Mouse (Mus musculus) MEL (cell line): Measurements from ENCODE around the gene Tmem178b. TPM values are rescaled to one million over a fixed set of nuclear protein-coding genes. Genes with fewer than 3 reads are reported as not detected.

Source experiments
- DNase-seq: peaks from one replicate; pipeline ENCODE4 v3.0.0; 2011; ENCODE audit warnings: low read depth, low spot score
- H3K27ac ChIP-seq: 2 replicates; pipeline ENCODE4 v1.5.1; 2012; ENCODE audit warnings: low read depth, mild to moderate bottlenecking, control low read depth, low read length, moderate library complexity; ENCODE audit not compliant: control insufficient read depth
- H3K27me3 ChIP-seq, 2 experiments: fragments of 150-350 bp in 1 of 2; sonication (generic) in 1 of 2; 2 replicates each; pipeline ENCODE4 v1.6.1; 2012; ENCODE audit warnings: low read length in 2 of 2, mild to moderate bottlenecking in 2 of 2, improper control_type of control experiment in 1 of 2, moderate library complexity in 1 of 2; ENCODE audit not compliant: insufficient read depth in 2 of 2, control insufficient read depth in 1 of 2
- H3K36me3 ChIP-seq, 2 experiments: 2 replicates each; pipeline ENCODE4 v1.6.1; 2012 to 2014; ENCODE audit warnings: low read length in 2 of 2, improper control_type of control experiment in 1 of 2, inconsistent platforms in 1 of 2, mild to moderate bottlenecking in 1 of 2; ENCODE audit not compliant: insufficient read depth in 2 of 2, control insufficient read depth in 1 of 2
- H3K4me1 ChIP-seq, 2 experiments: fragments of 150-350 bp in 1 of 2; sonication (generic) in 1 of 2; 2 replicates each; pipeline ENCODE4 v1.6.1; 2012; ENCODE audit warnings: low read length in 2 of 2, improper control_type of control experiment in 1 of 2, mild to moderate bottlenecking in 1 of 2; ENCODE audit not compliant: insufficient read depth in 2 of 2, control insufficient read depth in 1 of 2
- H3K4me3 ChIP-seq, 2 experiments: fragments of 150-350 bp in 1 of 2; sonication (generic) in 1 of 2; 2 replicates each; pipeline ENCODE4 v1.5.1; 2012; ENCODE audit warnings: low read depth in 2 of 2, low read length in 2 of 2, mild to moderate bottlenecking in 2 of 2, moderate library complexity in 2 of 2, control low read depth in 1 of 2, improper control_type of control experiment in 1 of 2; ENCODE audit not compliant: control insufficient read depth in 1 of 2, insufficient read depth in 1 of 2
- H3K79me2 ChIP-seq: 2 replicates; pipeline ENCODE4 v1.6.1; 2012; ENCODE audit warnings: mild to moderate bottlenecking, low read length, moderate library complexity; ENCODE audit not compliant: control insufficient read depth, poor library complexity, insufficient read depth
- H3K9ac ChIP-seq: 2 replicates; pipeline ENCODE4 v1.6.1; 2012; ENCODE audit warnings: low read depth, mild to moderate bottlenecking, control low read depth, low read length, moderate library complexity; ENCODE audit not compliant: control insufficient read depth, poor library complexity, severe bottlenecking
- H3K9me3 ChIP-seq: fragments of 150-350 bp; sonication (generic); replicated peaks from 2 replicates; pipeline ENCODE4 v1.6.1; 2012; ENCODE audit warnings: mild to moderate bottlenecking, low read length, improper control_type of control experiment, moderate library complexity; ENCODE audit not compliant: insufficient read depth
- BHLHE40 ChIP-seq: IDR thresholded peaks from 2 replicates; pipeline ENCODE4 v1.6.1; 2012; ENCODE audit warnings: low read depth, mild to moderate bottlenecking, inconsistent platforms, low read length, improper control_type of control experiment, borderline replicate concordance
- CTCF ChIP-seq, 3 experiments: IDR thresholded peaks in 2 of 3; conservative IDR thresholded peaks in 1 of 3; 2 replicates each; pipeline ENCODE4 v1.5.1; 2011 to 2012; ENCODE audit warnings: low read length in 3 of 3, low read depth in 2 of 3, mild to moderate bottlenecking in 2 of 3, improper control_type of control experiment in 1 of 3, inconsistent platforms in 1 of 3, mixed read lengths in 1 of 3, moderate library complexity in 1 of 3; ENCODE audit not compliant: control insufficient read depth in 1 of 3, insufficient read depth in 1 of 3, poor library complexity in 1 of 3, severe bottlenecking in 1 of 3
- E2F4 ChIP-seq: IDR thresholded peaks from 2 replicates; pipeline ENCODE4 v1.6.1; 2011; ENCODE audit warnings: low read depth, low read length, improper control_type of control experiment, borderline replicate concordance
- ETS1 ChIP-seq: IDR thresholded peaks from 2 replicates; pipeline ENCODE4 v1.6.1; 2012; ENCODE audit warnings: low read depth, mild to moderate bottlenecking, inconsistent platforms, low read length, improper control_type of control experiment, moderate library complexity
- GABPA ChIP-seq: IDR thresholded peaks from 2 replicates; pipeline ENCODE4 v1.6.1; 2012; ENCODE audit warnings: low read depth, mild to moderate bottlenecking, inconsistent platforms, low read length, improper control_type of control experiment, moderate library complexity
- GATA1 ChIP-seq: IDR thresholded peaks from 2 replicates; pipeline ENCODE4 v1.6.1; 2011; ENCODE audit warnings: low read depth, low read length, improper control_type of control experiment
- HCFC1 ChIP-seq: IDR thresholded peaks from 2 replicates; pipeline ENCODE4 v1.6.1; 2012; ENCODE audit warnings: low read depth, mild to moderate bottlenecking, inconsistent platforms, low read length, improper control_type of control experiment, moderate library complexity
- MAX ChIP-seq: IDR thresholded peaks from 2 replicates; pipeline ENCODE4 v1.6.1; 2011; ENCODE audit warnings: low read length, improper control_type of control experiment
- MAZ ChIP-seq: IDR thresholded peaks from 2 replicates; pipeline ENCODE4 v1.6.1; 2012; ENCODE audit warnings: low read depth, mild to moderate bottlenecking, inconsistent platforms, low read length, improper control_type of control experiment
- MEF2A ChIP-seq: IDR thresholded peaks from 2 replicates; pipeline ENCODE4 v1.6.1; 2014; ENCODE audit warnings: low read depth, mild to moderate bottlenecking, inconsistent platforms, low read length, improper control_type of control experiment; ENCODE audit not compliant: poor library complexity, insufficient replicate concordance, severe bottlenecking; ENCODE audit errors: extremely low read depth
- MXI1 ChIP-seq: IDR thresholded peaks from 2 replicates; pipeline ENCODE4 v1.6.1; 2011; ENCODE audit warnings: mild to moderate bottlenecking, low read depth, low read length, improper control_type of control experiment
- MYC ChIP-seq: IDR thresholded peaks from 2 replicates; pipeline ENCODE4 v1.6.1; 2011; ENCODE audit warnings: low read depth, mild to moderate bottlenecking, low read length, improper control_type of control experiment, moderate library complexity
- POLR2AphosphoS2 ChIP-seq: IDR thresholded peaks from 2 replicates; pipeline ENCODE4 v1.6.1; 2011; ENCODE audit warnings: low read length, improper control_type of control experiment
- RCOR1 ChIP-seq: IDR thresholded peaks from 2 replicates; pipeline ENCODE4 v1.6.1; 2012; ENCODE audit warnings: low read depth, mild to moderate bottlenecking, inconsistent platforms, low read length, improper control_type of control experiment
- SIN3A ChIP-seq: IDR thresholded peaks from 2 replicates; pipeline ENCODE4 v1.6.1; 2012; ENCODE audit warnings: low read length, improper control_type of control experiment, inconsistent platforms
- SMC3 ChIP-seq: IDR thresholded peaks from 2 replicates; pipeline ENCODE4 v1.6.1; 2011; ENCODE audit warnings: low read depth, low read length, improper control_type of control experiment
- TAL1 ChIP-seq: IDR thresholded peaks from 2 replicates; pipeline ENCODE4 v1.6.1; 2012; ENCODE audit warnings: mild to moderate bottlenecking, inconsistent platforms, low read length, moderate library complexity, mixed read lengths
- TBP ChIP-seq: IDR thresholded peaks from 2 replicates; pipeline ENCODE4 v1.8.0; 2011; ENCODE audit warnings: low read depth, low read length, improper control_type of control experiment
- UBTF ChIP-seq: IDR thresholded peaks from 2 replicates; pipeline ENCODE4 v1.6.1; 2012; ENCODE audit warnings: low read depth, mild to moderate bottlenecking, inconsistent platforms, low read length, improper control_type of control experiment, moderate library complexity, borderline replicate concordance; ENCODE audit not compliant: insufficient read depth
- USF1 ChIP-seq: IDR thresholded peaks from 2 replicates; pipeline ENCODE4 v1.6.1; 2014; ENCODE audit warnings: low read depth, mild to moderate bottlenecking, inconsistent platforms, low read length, improper control_type of control experiment, moderate library complexity
- USF2 ChIP-seq, 2 experiments: IDR thresholded peaks; 2 replicates each; pipeline ENCODE4 v1.6.1; 2011 to 2012; ENCODE audit warnings: improper control_type of control experiment in 2 of 2, low read length in 2 of 2, borderline replicate concordance in 1 of 2, inconsistent platforms in 1 of 2, low read depth in 1 of 2, mild to moderate bottlenecking in 1 of 2; ENCODE audit not compliant: insufficient read depth in 1 of 2
- ZKSCAN1 ChIP-seq: IDR thresholded peaks from 2 replicates; pipeline ENCODE4 v1.6.1; 2012; ENCODE audit warnings: low read depth, mild to moderate bottlenecking, inconsistent platforms, low read length, improper control_type of control experiment, moderate library complexity
- ZNF384 ChIP-seq: IDR thresholded peaks from 2 replicates; pipeline ENCODE4 v1.6.1; 2012; ENCODE audit warnings: low read depth, mild to moderate bottlenecking, inconsistent platforms, low read length, improper control_type of control experiment
- polyA plus RNA-seq, 2 experiments: library from polyadenylated mRNA; stranded (reverse) in 1 of 2; unstranded in 1 of 2; fragments of >175 nt in 1 of 2; fragments of >200 nt in 1 of 2; gene quantifications; 2 replicates each; pipeline versions ENCODE4 v1.2.1 to v1.2.4; 2012; ENCODE audit warnings: low replicate concordance in 2 of 2, low read depth in 1 of 2; ENCODE audit not compliant: insufficient read length in 2 of 2, insufficient read depth in 1 of 2, missing spikeins in 1 of 2
- total RNA-seq: library from RNA; depleted of rRNA; stranded (reverse); fragments of 300-350 nt; gene quantifications from 2 replicates; pipeline ENCODE4 v1.2.3, GENCODE M21; 2012

Gene Tmem178b
- total and polyA plus RNA-seq, 3 experiments = not detected

DNA sequence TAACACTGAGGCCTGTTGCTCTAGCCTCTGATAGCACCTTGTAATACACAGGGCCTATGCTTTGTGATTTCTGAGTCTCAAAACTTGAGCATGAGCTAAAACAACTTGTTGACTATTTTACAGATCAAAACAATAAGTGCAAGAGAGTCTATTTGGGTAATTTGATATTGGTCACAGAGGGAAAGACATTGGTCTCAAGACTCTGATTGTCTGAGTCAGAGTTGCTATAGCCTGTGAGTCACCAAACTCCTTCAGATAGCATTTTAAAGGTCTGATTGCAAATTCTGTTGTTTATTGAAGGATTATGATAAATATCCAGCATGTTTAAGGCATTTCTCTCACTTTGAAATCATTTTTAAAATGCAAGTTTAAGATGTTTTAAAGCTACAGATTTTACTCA, 250.9 kb downstream of the Tmem178b start:
- Histone ChIP-seq H3K4me3 (no peak overlapping the region), H3K27me3 (no peaks in the 10 kb centered on the region), H3K4me1 (no peaks in the 10 kb centered on the region), H3K36me3 (no peaks in the 10 kb centered on the region), H3K79me2 (no peaks in the 10 kb centered on the region), H3K9ac (no peak overlapping the region), H3K9me3 (no peaks in the 10 kb centered on the region), H3K27ac (no peak overlapping the region)
- no peak for DNase-seq
- no peak for TF ChIP-seq BHLHE40
- TF ChIP-seq GATA1 = no peak
- no peak for TF ChIP-seq E2F4
- no peak for TF ChIP-seq HCFC1
- no peak for TF ChIP-seq ETS1
- no peak for TF ChIP-seq MEF2A
- no peak for TF ChIP-seq MAX
- no peak for TF ChIP-seq TBP
- no peak for TF ChIP-seq ZKSCAN1
- TF ChIP-seq USF2 (IDR thresholded peaks at IDR 0.05; ENCODE audit: borderline replicate concordance in 1 of 2, insufficient read depth in 1 of 2, low read depth in 1 of 2, low read length in 2 of 2) = no peak
- TF ChIP-seq POLR2AphosphoS2 = no peak
- TF ChIP-seq SIN3A = no peak
- no peak for TF ChIP-seq MAZ
- no peak for TF ChIP-seq ZNF384
- no peak for TF ChIP-seq MYC
- TF ChIP-seq TAL1 = no peak
- no peak for TF ChIP-seq USF1
- no peak for TF ChIP-seq GABPA

DNA sequence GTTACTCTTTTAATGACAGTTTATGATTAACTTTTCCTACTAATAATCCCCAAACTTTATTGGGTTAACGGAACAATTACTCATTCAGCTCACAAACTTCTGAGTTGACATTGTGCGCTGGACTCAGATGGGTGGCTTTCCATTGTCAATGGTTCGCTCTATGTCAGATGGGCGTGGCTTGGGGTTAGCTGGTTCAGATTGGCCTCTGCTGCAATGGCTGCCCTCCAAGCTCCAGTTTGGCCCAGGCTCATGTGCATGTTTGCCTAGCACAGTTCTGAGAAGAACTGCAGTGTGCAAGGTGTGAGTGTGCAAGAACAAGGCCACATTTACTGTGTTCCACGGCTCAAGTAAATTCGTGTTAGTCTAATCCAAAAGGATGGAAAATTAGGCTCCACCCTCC, 255.6 kb downstream of the Tmem178b start:
- Histone ChIP-seq H3K36me3 (no peaks in the 10 kb centered on the region), H3K9ac (no peak overlapping the region), H3K79me2 (no peaks in the 10 kb centered on the region), H3K4me1 (no peaks in the 10 kb centered on the region), H3K4me3 (no peak overlapping the region), H3K27me3 (no peaks in the 10 kb centered on the region), H3K27ac (no peak overlapping the region), H3K9me3 (no peaks in the 10 kb centered on the region)
- TF ChIP-seq RCOR1 (no peak), MAX (no peak), GABPA (no peak), SMC3 (no peak), MXI1 (no peak), ZNF384 (no peak), CTCF (IDR thresholded peaks at IDR 0.05 in 2 of 3, conservative IDR thresholded peaks at IDR 0.05 in 1 of 3; ENCODE audit: control insufficient read depth in 1 of 3, insufficient read depth in 1 of 3, low read depth in 2 of 3, low read length in 3 of 3, poor library complexity in 1 of 3, severe bottlenecking in 1 of 3) (no peak), UBTF (no peak)
- no peak for DNase-seq
